Mouse (Mus musculus) hindbrain, embryonic 16.5 days (tissue): ENCODE measurements around the gene Plekha4. TPM values are rescaled to one million over a fixed set of nuclear protein-coding genes. Genes with fewer than 3 reads are reported as not detected.
"Not testable (repeated sequence)": the region's sequence is repeated elsewhere in the genome, so short reads cannot be mapped to it uniquely, and the experiment has no call there.

Source experiments
- ATAC-seq: fragments of 200-750 bp; cut with Nextera tagmentation; 2 replicates; pipeline ENCODE4 v1.8.0; 2017; ENCODE audit warnings: moderate TSS enrichment, moderate library complexity
- H3K27ac ChIP-seq: fragments of 300-500 bp; sonication (generic); 2 replicates; pipeline ENCODE4 v1.5.1; 2014; ENCODE audit warnings: low read depth, mild to moderate bottlenecking, control low read depth, low read length, moderate library complexity
- H3K27me3 ChIP-seq: fragments of 300-500 bp; sonication (generic); replicated peaks from 2 replicates; pipeline ENCODE4 v1.6.1; 2014; ENCODE audit warnings: low read length; ENCODE audit not compliant: control insufficient read depth, insufficient read depth
- H3K36me3 ChIP-seq: fragments of 300-500 bp; sonication (generic); 2 replicates; pipeline ENCODE4 v1.6.1; 2014; ENCODE audit warnings: mild to moderate bottlenecking, low read length, moderate library complexity, mixed read lengths; ENCODE audit not compliant: control insufficient read depth, insufficient read depth
- H3K4me1 ChIP-seq: fragments of 300-500 bp; sonication (generic); 2 replicates; pipeline ENCODE4 v1.6.1; 2014; ENCODE audit warnings: low read depth, low read length; ENCODE audit not compliant: control insufficient read depth, insufficient read depth
- H3K4me2 ChIP-seq: fragments of 300-500 bp; sonication (generic); 2 replicates; pipeline ENCODE4 v1.6.1; 2014; ENCODE audit warnings: mild to moderate bottlenecking, low read length, control low read depth, moderate library complexity
- H3K4me3 ChIP-seq: fragments of 300-500 bp; sonication (generic); 2 replicates; pipeline ENCODE4 v1.5.1; 2014; ENCODE audit warnings: mild to moderate bottlenecking, low read length, control low read depth, moderate library complexity
- H3K9ac ChIP-seq: fragments of 300-500 bp; sonication (generic); 2 replicates; pipeline ENCODE4 v1.6.1; 2014; ENCODE audit warnings: low read depth, mild to moderate bottlenecking, control low read depth, low read length, moderate library complexity
- H3K9me3 ChIP-seq: fragments of 300-500 bp; sonication (generic); 2 replicates; pipeline ENCODE4 v1.6.1; 2014; ENCODE audit warnings: mild to moderate bottlenecking, low read length, moderate library complexity; ENCODE audit not compliant: control insufficient read depth
- WGBS: fragments of 180-500 bp; shearing (Covaris S2); extraction: QIAGEN DNeasy Blood & Tissue Kit; methylation state at CpG from one replicate; pipeline ENCODE4 v1.1.7; 2014; 5-methylcytosine and 5-hydroxymethylcytosine counted together
- polyA plus RNA-seq: library from polyadenylated mRNA; unstranded; fragments of >200 nt; fragmentation: Nextera tagmentation; extraction: Ambion mirVana; gene quantifications from 2 replicates; pipeline ENCODE4 v1.2.1, GENCODE M21; 2015

Plekha4 gene
- polyA plus RNA-seq, 1 experiment from 2014 or later, result 2.2 TPM

- 24% methylated on average over 7 of the region's 7 CpGs for WGBS
These were observed 467 bp downstream of the Plekha4 start for GRCm38 (mm10) chr7:45526474-45527120.

GRCm38 (mm10) chr7:45527169-45527568 is 1.0 kb downstream of the Plekha4 start:
- not testable (repeated sequence) for H3K36me3 ChIP-seq, ATAC-seq, H3K4me2 ChIP-seq, H3K4me3 ChIP-seq, H3K27ac ChIP-seq, H3K27me3 ChIP-seq, H3K9ac ChIP-seq, H3K9me3 ChIP-seq
- WGBS, result 92% methylated on average over 6 of the region's 6 CpGs
- peaks cover 25% of the 10 kb centered on the region for H3K4me1 ChIP-seq

More at GRCm38 (mm10) chr7:45526474-45527120, 467 bp downstream of the Plekha4 start:
- H3K4me3 ChIP-seq, result peak overlapping the region; percentile 66
- H3K36me3 ChIP-seq, result peaks cover 2% of the 10 kb centered on the region; the same call in 1 of the 2 replicates
- H3K9ac ChIP-seq, result peak overlapping the region; percentile 75
- peak overlapping the region; percentile 91 for H3K4me2 ChIP-seq
- H3K27ac ChIP-seq, result peak overlapping the region; percentile 80
- no peaks in the 10 kb centered on the region for H3K9me3 ChIP-seq
- no peak; the same call in 1 of the 2 replicates for ATAC-seq
- H3K27me3 ChIP-seq, result no peaks in the 10 kb centered on the region
- H3K4me1 ChIP-seq, result peaks cover 25% of the 10 kb centered on the region

GRCm38 (mm10) chr7:45529461-45529860 is 3.3 kb downstream of the Plekha4 start:
- Histone ChIP-seq H3K36me3 (no peaks in the 10 kb centered on the region), H3K4me3 (no peak overlapping the region), H3K27ac (no peak overlapping the region), H3K9ac (no peak overlapping the region), H3K27me3 (no peaks in the 10 kb centered on the region), H3K9me3 (no peaks in the 10 kb centered on the region), H3K4me1 (peaks cover 16% of the 10 kb centered on the region), H3K4me2 (no peak overlapping the region)
- no peak for ATAC-seq
- WGBS, result 30% methylated on average over 6 of the region's 6 CpGs

- no peak overlapping the region for H3K4me2 ChIP-seq
- H3K9ac ChIP-seq, result no peak overlapping the region
- ATAC-seq, result no peak
- H3K4me1 ChIP-seq, result peaks cover 4% of the 10 kb centered on the region; the same call in 1 of the 2 replicates
- WGBS, result 65% methylated on average over 2 of the region's 2 CpGs
- H3K9me3 ChIP-seq, result no peaks in the 10 kb centered on the region
- H3K36me3 ChIP-seq, result no peaks in the 10 kb centered on the region
- H3K4me3 ChIP-seq, result no peak overlapping the region
- no peak overlapping the region for H3K27ac ChIP-seq
- no peaks in the 10 kb centered on the region for H3K27me3 ChIP-seq
These were observed 4.5 kb downstream of the Plekha4 start for GRCm38 (mm10) chr7:45530643-45531042.

GRCm38 (mm10) chr7:45535676-45536075 is 9.5 kb downstream of the Plekha4 start:
- H3K36me3 ChIP-seq, result no peaks in the 10 kb centered on the region
- no peaks in the 10 kb centered on the region for H3K27me3 ChIP-seq
- no peak for ATAC-seq
- peaks cover 5% of the 10 kb centered on the region; the same call in 1 of the 2 replicates for H3K4me1 ChIP-seq
- no peak overlapping the region for H3K27ac ChIP-seq
- no peak overlapping the region for H3K4me2 ChIP-seq
- no peak overlapping the region for H3K9ac ChIP-seq
- H3K4me3 ChIP-seq, result no peak overlapping the region
- WGBS, result 84% methylated on average over 1 of the region's 1 CpGs
- H3K9me3 ChIP-seq, result no peaks in the 10 kb centered on the region

- H3K36me3 ChIP-seq, result no peaks in the 10 kb centered on the region
- WGBS, result 77% methylated on average over 10 of the region's 10 CpGs
- H3K9me3 ChIP-seq, result no peaks in the 10 kb centered on the region
- H3K4me1 ChIP-seq, result peaks cover 5% of the 10 kb centered on the region; the same call in 1 of the 2 replicates
- H3K4me2 ChIP-seq, result peak overlapping the region; percentile 61
- H3K9ac ChIP-seq, result peak overlapping the region; percentile 63
- peak overlapping the region; percentile 45 for H3K4me3 ChIP-seq
- H3K27ac ChIP-seq, result 0 out of 2 replicates have a peak overlapping the region, but pooled peaks have one; percentile 18
- ATAC-seq, result no peak
- no peaks in the 10 kb centered on the region for H3K27me3 ChIP-seq
These were observed 11.5 kb downstream of the Plekha4 start for GRCm38 (mm10) chr7:45537602-45538001.

GRCm38 (mm10) chr7:45538163-45539041 is 12.3 kb downstream of the Plekha4 start:
- Histone ChIP-seq H3K4me2 (peak overlapping the region; percentile 61), H3K4me3 (peak overlapping the region; percentile 45), H3K4me1 (peaks cover 5% of the 10 kb centered on the region; the same call in 1 of the 2 replicates), H3K9ac (peak overlapping the region; percentile 63), H3K27me3 (no peaks in the 10 kb centered on the region), H3K27ac (peak overlapping the region; percentile 18; the same call in 1 of the 2 replicates), H3K9me3 (no peaks in the 10 kb centered on the region), H3K36me3 (no peaks in the 10 kb centered on the region)
- 2% methylated on average over 29 of the region's 29 CpGs for WGBS
- ATAC-seq, result peak; percentile 95

GRCm38 (mm10) chr7:45539095-45539494 is 13.0 kb downstream of the Plekha4 start:
- Histone ChIP-seq H3K27ac (no peak overlapping the region), H3K4me2 (no peak overlapping the region; the same call in 1 of the 2 replicates), H3K9me3 (no peaks in the 10 kb centered on the region), H3K4me3 (no peak overlapping the region), H3K9ac (no peak overlapping the region), H3K27me3 (no peaks in the 10 kb centered on the region), H3K36me3 (no peaks in the 10 kb centered on the region), H3K4me1 (peaks cover 5% of the 10 kb centered on the region; the same call in 1 of the 2 replicates)
- ATAC-seq, result no peak; the same call in none of the 2 replicates
- 82% methylated on average over 3 of the region's 3 CpGs for WGBS

GRCm38 (mm10) chr7:45540213-45540612 is 14.1 kb downstream of the Plekha4 start:
- H3K27me3 ChIP-seq, result no peaks in the 10 kb centered on the region
- no peak overlapping the region for H3K9ac ChIP-seq
- no peak overlapping the region for H3K27ac ChIP-seq
- no peaks in the 10 kb centered on the region for H3K9me3 ChIP-seq
- WGBS, result 79% methylated on average over 2 of the region's 2 CpGs
- no peak for ATAC-seq
- H3K4me1 ChIP-seq, result peaks cover 5% of the 10 kb centered on the region; the same call in 1 of the 2 replicates
- no peaks in the 10 kb centered on the region for H3K36me3 ChIP-seq
- H3K4me2 ChIP-seq, result no peak overlapping the region
- no peak overlapping the region for H3K4me3 ChIP-seq
